13 mouse cellular contexts compared by ENCODE assay signal in genomic region chr11:60264651-60265050, GRCm38 (mm10). TPM values are rescaled to one million over a fixed set of nuclear protein-coding genes. Genes with fewer than 3 reads are reported as not detected.
DNase-seq lines count a peak whose midpoint lies in the region; ATAC-seq and TF ChIP-seq lines count a peak whose summit lies in the region.
"Had no signal": no experiment of that assay in that cellular context is flagged by ENCODE, and none has a peak within 500 bp of the region (broad histone marks: within the 10 kb centered on the region; RNA-seq: fewer than 3 reads in every experiment).

No protein-coding gene starts in this region.

- H3K27me3 ChIP-seq in liver, postnatal 0 days (ENCODE audit: insufficient read depth, low read length), result no peaks in the 10 kb centered on the region
- H3K27me3 ChIP-seq in cerebellum, adult 2 months (ENCODE audit: control insufficient read depth, insufficient read depth, low read length), result no peaks in the 10 kb centered on the region
- no peaks in the 10 kb centered on the region for H3K27me3 ChIP-seq in forebrain, embryonic 12.5 days
- H3K27me3 ChIP-seq in midbrain, embryonic 15.5 days (replicated peaks), result no peaks in the 10 kb centered on the region
- H3K27me3 ChIP-seq: heart, embryonic 15.5 days; intestine, embryonic 15.5 days; liver, embryonic 13.5 days; stomach, embryonic 15.5 days had no signal

- no peak overlapping the region for H3K9ac ChIP-seq in liver, postnatal 0 days (replicated peaks)
- H3K9ac ChIP-seq in forebrain, embryonic 12.5 days, result no peak overlapping the region
- H3K9ac ChIP-seq in midbrain, embryonic 15.5 days, result no peak overlapping the region
- H3K9ac ChIP-seq: heart, embryonic 15.5 days; intestine, embryonic 15.5 days; liver, embryonic 13.5 days; stomach, embryonic 15.5 days had no signal

- no peak overlapping the region for H3K27ac ChIP-seq in liver, postnatal 0 days (ENCODE audit: low read depth)
- peak overlapping the region; percentile 34; the same call in 1 of the 2 replicates for H3K27ac ChIP-seq in cerebellum, adult 2 months (ENCODE audit: insufficient read depth, low read length)
- 0 out of 2 replicates have a peak overlapping the region, but pooled peaks have one; percentile 31 for H3K27ac ChIP-seq in forebrain, embryonic 12.5 days
- no peak overlapping the region; the same call in 1 of the 2 replicates for H3K27ac ChIP-seq in midbrain, embryonic 15.5 days
- H3K27ac ChIP-seq: embryonic facial prominence, embryonic 10.5 days; heart, embryonic 15.5 days; intestine, embryonic 15.5 days; liver, embryonic 13.5 days; stomach, embryonic 15.5 days had no signal

- WGBS in liver, postnatal 0 days (ENCODE audit: insufficient replicate concordance), result 87% methylated on average over 1 of the region's 1 CpGs
- WGBS in cerebellum, adult 2 months, result 10% methylated on average over 1 of the region's 1 CpGs
- 88% methylated on average over 1 of the region's 1 CpGs for WGBS in forebrain, embryonic 12.5 days
- 78% methylated on average over 1 of the region's 1 CpGs for WGBS in midbrain, embryonic 15.5 days

- no peak for DNase-seq in liver, postnatal 0 days
- DNase-seq in liver, result no peak
- peak; percentile 89 to 93 for DNase-seq in cerebellum, adult 2 months
- DNase-seq: liver, embryonic 13.5 days; thymus, postnatal 36 days had no signal

- TF ChIP-seq POLR2A in cerebellum, adult 2 months (IDR thresholded peaks at IDR 0.05; ENCODE audit: borderline replicate concordance, insufficient read depth, low read length), result no peak

- H3K9me3 ChIP-seq in liver, postnatal 0 days (ENCODE audit: low read length), result no peaks in the 10 kb centered on the region
- no peaks in the 10 kb centered on the region for H3K9me3 ChIP-seq in forebrain, embryonic 12.5 days
- no peaks in the 10 kb centered on the region for H3K9me3 ChIP-seq in midbrain, embryonic 15.5 days
- H3K9me3 ChIP-seq: embryonic facial prominence, embryonic 10.5 days; heart, embryonic 15.5 days; intestine, embryonic 15.5 days; liver, embryonic 13.5 days; stomach, embryonic 15.5 days had no signal

- no peak for TF ChIP-seq EP300 in liver, postnatal 0 days (IDR thresholded peaks at IDR 0.05; ENCODE audit: low read depth)

- H3K4me3 ChIP-seq in liver, postnatal 0 days (ENCODE audit: low read depth, low read length), result no peak overlapping the region
- H3K4me3 ChIP-seq in cerebellum, adult 2 months (replicated peaks; ENCODE audit: insufficient read depth, low read depth, low read length), result no peak overlapping the region
- no peak overlapping the region for H3K4me3 ChIP-seq in forebrain, embryonic 12.5 days (replicated peaks)
- no peak overlapping the region for H3K4me3 ChIP-seq in midbrain, embryonic 15.5 days
- H3K4me3 ChIP-seq: embryonic facial prominence, embryonic 10.5 days; heart, embryonic 15.5 days; intestine, embryonic 15.5 days; liver, embryonic 13.5 days; stomach, embryonic 15.5 days had no signal

- H3K36me3 ChIP-seq in liver, postnatal 0 days (replicated peaks; ENCODE audit: insufficient read depth, low read length), result peaks cover 7% of the 10 kb centered on the region; the same call in 1 of the 2 replicates
- H3K36me3 ChIP-seq in forebrain, embryonic 12.5 days (replicated peaks), result 0 out of 2 replicates have a peak, but pooled peaks cover 3% of the 10 kb centered on the region
- H3K36me3 ChIP-seq in midbrain, embryonic 15.5 days (replicated peaks), result no peaks in the 10 kb centered on the region
- H3K36me3 ChIP-seq: intestine, embryonic 15.5 days had no signal

- H3K4me2 ChIP-seq in liver, postnatal 0 days (ENCODE audit: low read depth, low read length), result no peak overlapping the region
- no peak overlapping the region for H3K4me2 ChIP-seq in forebrain, embryonic 12.5 days
- no peak overlapping the region for H3K4me2 ChIP-seq in midbrain, embryonic 15.5 days
- H3K4me2 ChIP-seq: heart, embryonic 15.5 days; intestine, embryonic 15.5 days; liver, embryonic 13.5 days; stomach, embryonic 15.5 days had no signal

- ATAC-seq in liver, postnatal 0 days, result peak; percentile 27; the same call in 1 of the 2 replicates
- ATAC-seq in forebrain, embryonic 12.5 days (ENCODE audit: low FRiP score), result no peak
- peak; percentile 69; the same call in 1 of the 2 replicates for ATAC-seq in midbrain, embryonic 15.5 days (replicated peaks)
- no peak for ATAC-seq in granulocyte monocyte progenitor cell, adult 5-6 weeks (replicated peaks; ENCODE audit: poor library complexity, severe bottlenecking)
- no peak for ATAC-seq in CD4-positive, CD25-positive, alpha-beta regulatory T cell, adult 4 months
- ATAC-seq: intestine, embryonic 15.5 days had no signal

- no peak for TF ChIP-seq CTCF in liver, postnatal 0 days (IDR thresholded peaks at IDR 0.05; ENCODE audit: low read depth)
- no peak for TF ChIP-seq CTCF in cerebellum, adult 2 months (IDR thresholded peaks at IDR 0.05; ENCODE audit: borderline replicate concordance, insufficient read depth, low read depth, low read length)

- H3K4me1 ChIP-seq in liver, postnatal 0 days (ENCODE audit: insufficient read depth), result no peaks in the 10 kb centered on the region
- H3K4me1 ChIP-seq in cerebellum, adult 2 months (ENCODE audit: control insufficient read depth, insufficient read depth, low read length), result peaks cover 24% of the 10 kb centered on the region
- peaks cover 17% of the 10 kb centered on the region for H3K4me1 ChIP-seq in forebrain, embryonic 12.5 days
- peaks cover 22% of the 10 kb centered on the region for H3K4me1 ChIP-seq in midbrain, embryonic 15.5 days
- H3K4me1 ChIP-seq: intestine, embryonic 15.5 days; stomach, embryonic 15.5 days had no signal

RNA-seq across cellular contexts. Expression of gene Srebf1, which starts 42.3 kb away (rescaled TPM):
- 21.4 and 31.0 TPM in 2 replicates for polyA plus RNA-seq in liver, postnatal 0 days (2015; fragmentation: Nextera tagmentation; extraction: Ambion mirVana)
- polyA plus RNA-seq in cerebellum, adult 2 months (2012; rRNA removed), result 56.1 and 66.3 TPM in 2 replicates
- polyA plus RNA-seq in forebrain, embryonic 12.5 days (2016; fragmentation: Nextera tagmentation; extraction: Ambion mirVana), result 58.0 and 58.1 TPM in 2 replicates
- polyA plus RNA-seq in midbrain, embryonic 15.5 days (2015; fragmentation: Nextera tagmentation; extraction: Ambion mirVana), result 37.0 and 38.3 TPM in 2 replicates
- 27.3 and 33.0 TPM in 2 replicates for total RNA-seq in granulocyte monocyte progenitor cell, adult 5-6 weeks (2014; fragmentation: Nextera tagmentation)
- 36.8 and 42.0 TPM in 2 replicates for total RNA-seq in granulocyte monocyte progenitor cell, adult 5-6 weeks (2017)
- 10 to 100 TPM; 20.7 to 28.6 TPM for polyA plus RNA-seq in CD4-positive, CD25-positive, alpha-beta regulatory T cell, adult 4 months (2017; shearing (Covaris generic))

Comparison
In these comparisons a context has a peak if more than half of its experiments do, and no peak if none do; other contexts are left out.
1. ATAC-seq: peak in liver, postnatal 0 days (single experiment) and midbrain, embryonic 15.5 days (single experiment); none in forebrain, embryonic 12.5 days (single experiment), granulocyte monocyte progenitor cell, adult 5-6 weeks (single experiment) and CD4-positive, CD25-positive, alpha-beta regulatory T cell, adult 4 months (single experiment).
2. DNase-seq: peak in cerebellum, adult 2 months (2 of 2); none in liver, postnatal 0 days (single experiment) and liver (single experiment).
3. H3K27ac ChIP-seq: peak in cerebellum, adult 2 months (single experiment) and forebrain, embryonic 12.5 days (single experiment); none in liver, postnatal 0 days (single experiment) and midbrain, embryonic 15.5 days (single experiment).